ENCODE assay signal across 27 mouse cellular contexts in genomic region chr19:60967909-60968308, GRCm38 (mm10).
"Had no signal": no experiment of that assay in that cellular context is flagged by ENCODE, and none has a peak within 500 bp of the region (broad histone marks: within the 10 kb centered on the region; RNA-seq: fewer than 3 reads in every experiment).

No protein-coding gene starts in this region.

- H3K27me3 ChIP-seq: heart, embryonic 12.5 days; hindbrain, embryonic 12.5 days; kidney, embryonic 15.5 days; limb, embryonic 12.5 days; liver, embryonic 13.5 days; liver, embryonic 15.5 days had no signal

- H3K4me3 ChIP-seq: gastrocnemius, adult 2 months; heart, adult 2 months; heart, embryonic 10.5 days; heart, embryonic 12.5 days; hindbrain, embryonic 10.5 days; hindbrain, embryonic 12.5 days; kidney, embryonic 15.5 days; layer of hippocampus, adult 2 months; left cerebral cortex, adult 2 months; limb, embryonic 10.5 days; limb, embryonic 12.5 days; liver, embryonic 13.5 days; liver, embryonic 15.5 days had no signal

- H3K36me3 ChIP-seq: heart, embryonic 10.5 days; heart, embryonic 12.5 days; hindbrain, embryonic 10.5 days; hindbrain, embryonic 12.5 days; kidney, embryonic 15.5 days; limb, embryonic 10.5 days; limb, embryonic 12.5 days; liver, embryonic 13.5 days; liver, embryonic 15.5 days had no signal

- H3K27ac ChIP-seq: gastrocnemius, adult 2 months; heart, adult 2 months; heart, embryonic 10.5 days; hindbrain, embryonic 10.5 days; hindbrain, embryonic 12.5 days; hindbrain, embryonic 14.5 days; kidney, embryonic 15.5 days; kidney, postnatal 0 days; layer of hippocampus, adult 2 months; left cerebral cortex, adult 2 months; limb, embryonic 10.5 days; limb, embryonic 12.5 days; liver, embryonic 13.5 days; liver, embryonic 15.5 days had no signal

- H3K4me2 ChIP-seq: heart, embryonic 12.5 days; hindbrain, embryonic 12.5 days; hindbrain, embryonic 14.5 days; kidney, embryonic 15.5 days; limb, embryonic 12.5 days; liver, embryonic 13.5 days; liver, embryonic 15.5 days had no signal

- H3K9me3 ChIP-seq: heart, embryonic 10.5 days; heart, embryonic 12.5 days; hindbrain, embryonic 10.5 days; hindbrain, embryonic 12.5 days; kidney, embryonic 15.5 days; limb, embryonic 10.5 days; limb, embryonic 12.5 days; liver, embryonic 13.5 days; liver, embryonic 15.5 days had no signal

- H3K4me1 ChIP-seq: limb, embryonic 10.5 days; limb, embryonic 12.5 days; liver, embryonic 13.5 days; liver, embryonic 15.5 days had no signal

- H3K9ac ChIP-seq: heart, embryonic 12.5 days; hindbrain, embryonic 12.5 days; hindbrain, embryonic 14.5 days; kidney, embryonic 15.5 days; limb, embryonic 12.5 days; liver, embryonic 13.5 days; liver, embryonic 15.5 days had no signal

- DNase-seq: gastrocnemius, adult 2 months; gastrocnemius, postnatal 10 days; gastrocnemius, postnatal 25 days; heart, adult 2 months; heart, postnatal 10 days; heart, postnatal 4 days; kidney, adult 11 months; kidney, adult 2 months; kidney, adult 9 months; kidney, postnatal 14 days; kidney, postnatal 36 days; liver; liver, embryonic 13.5 days had no signal

- ATAC-seq: hindbrain, embryonic 16.5 days; inflammation-experienced regulatory T-cells, adult 6 months had no signal
